Mouse (Mus musculus): ENCODE measurements around the gene Gpc6. TPM values are rescaled to one million over a fixed set of nuclear protein-coding genes. Genes with fewer than 3 reads are reported as not detected.

Gpc6 gene
- total RNA-seq, 2 experiments from 2014 or later, result 1.2 TPM; not detected in 1

DNA sequence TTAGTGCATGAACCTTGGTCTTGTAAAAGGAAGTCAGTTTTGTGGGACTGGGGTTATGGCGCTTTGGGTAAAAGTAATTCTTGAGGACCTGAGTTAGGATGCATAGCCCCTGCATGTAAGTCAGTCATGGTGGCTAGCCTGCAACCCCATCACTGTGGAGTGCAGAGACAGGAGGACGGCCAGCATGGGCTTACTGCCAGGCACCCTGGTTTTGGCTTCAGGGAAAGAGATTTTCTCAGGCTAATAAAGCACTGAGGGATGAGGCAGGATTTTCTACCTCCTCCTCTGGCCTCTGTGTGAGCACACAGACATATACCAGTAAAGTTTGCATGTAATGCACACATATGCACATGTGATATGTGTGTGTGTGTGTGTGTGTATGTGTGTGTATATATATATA, 883.2 kb downstream of the Gpc6 start:
- ATAC-seq (replicated peaks; ENCODE audit: low FRiP score, low TSS enrichment, poor library complexity, severe bottlenecking), result no peak

DNA sequence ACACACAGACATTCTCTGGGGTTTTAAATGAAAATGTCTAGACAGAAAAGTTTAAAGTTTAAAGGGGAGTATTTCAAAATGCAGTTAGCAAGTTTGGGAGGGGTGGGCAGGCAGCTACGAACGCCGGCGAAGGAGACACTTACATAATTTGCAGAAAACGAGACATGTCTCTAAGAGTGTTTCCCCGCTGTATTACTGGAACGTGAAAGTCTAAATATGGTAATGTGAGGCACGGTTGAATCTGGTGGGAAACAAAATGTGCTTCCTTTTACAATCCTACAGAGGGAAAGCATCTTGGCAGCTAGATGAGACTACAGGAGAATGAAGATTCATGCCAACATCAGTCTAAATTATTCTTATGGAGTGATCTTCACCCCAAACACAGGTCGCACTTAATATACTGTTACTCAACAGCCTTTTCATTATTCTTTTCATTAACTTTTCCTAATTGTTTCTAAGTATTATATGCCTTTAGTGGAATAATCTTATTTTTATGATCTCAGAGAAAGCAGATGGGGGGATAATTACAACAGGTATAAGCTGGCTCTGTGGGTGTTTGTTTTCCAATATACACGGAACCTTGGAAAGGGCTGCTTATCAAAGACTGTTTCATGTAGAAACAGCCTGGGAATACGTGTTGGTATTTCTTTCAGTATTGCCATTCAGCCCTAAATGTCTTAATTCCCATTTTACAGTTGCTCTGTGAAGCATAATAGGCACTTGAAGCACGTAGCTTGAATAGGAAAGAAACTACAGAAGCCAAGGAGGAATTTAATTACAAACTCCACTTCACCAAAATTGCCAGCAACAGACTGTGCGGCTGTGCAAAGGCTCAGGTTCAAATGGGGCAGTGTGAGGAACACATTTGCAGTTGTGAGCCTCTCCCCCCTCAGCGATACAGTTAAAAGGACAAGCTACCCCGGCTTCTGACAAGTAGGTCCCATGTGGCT, 885.5 kb downstream of the Gpc6 start:
- no peak for ATAC-seq (replicated peaks; ENCODE audit: low FRiP score, low TSS enrichment, poor library complexity, severe bottlenecking)

DNA sequence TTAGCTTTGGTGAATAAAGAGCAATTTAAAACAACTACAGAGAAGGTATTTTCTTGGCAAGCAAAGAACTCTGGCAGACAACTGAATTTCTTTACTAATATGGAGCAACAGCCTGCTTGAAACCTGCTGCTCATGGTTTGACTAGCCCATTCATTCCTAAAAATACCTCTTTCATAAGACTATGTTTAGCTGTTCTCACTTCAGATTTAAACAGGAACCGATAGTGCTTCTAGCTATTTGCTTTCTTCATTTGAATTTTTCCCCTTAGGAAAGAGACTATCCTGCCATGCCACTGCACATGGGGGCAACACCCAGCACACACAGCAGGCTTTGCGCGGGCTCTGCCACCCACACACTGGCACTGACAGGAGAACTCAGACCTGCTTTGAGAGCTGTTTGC, 888.4 kb downstream of the Gpc6 start:
- no peak for ATAC-seq (replicated peaks; ENCODE audit: low FRiP score, low TSS enrichment, poor library complexity, severe bottlenecking)

DNA sequence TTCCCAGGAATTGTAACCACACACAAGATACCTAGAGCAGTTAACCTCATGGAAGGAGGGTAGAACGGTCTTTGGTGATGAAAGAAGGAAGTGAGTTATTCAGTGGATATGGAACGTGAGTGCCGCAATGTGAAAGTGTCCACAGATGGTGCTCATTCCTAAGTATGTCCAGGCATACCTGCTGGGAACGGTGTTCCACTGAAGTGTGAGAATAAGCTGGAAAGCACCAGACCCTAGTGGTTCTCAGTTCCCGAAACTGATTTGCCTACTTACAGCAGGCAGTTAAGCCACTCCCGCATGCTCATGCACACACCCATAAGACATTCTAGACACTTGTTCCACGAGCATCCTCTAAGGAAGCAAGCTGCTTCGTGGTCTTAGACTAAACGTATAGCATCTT, 890.9 kb downstream of the Gpc6 start:
- no peak for ATAC-seq (replicated peaks; ENCODE audit: low FRiP score, low TSS enrichment, poor library complexity, severe bottlenecking)

GRCm38 (mm10) chr14:117816706-117817105, 891.6 kb downstream of the Gpc6 start:
- no peak for ATAC-seq (replicated peaks; ENCODE audit: low FRiP score, low TSS enrichment, poor library complexity, severe bottlenecking)

DNA sequence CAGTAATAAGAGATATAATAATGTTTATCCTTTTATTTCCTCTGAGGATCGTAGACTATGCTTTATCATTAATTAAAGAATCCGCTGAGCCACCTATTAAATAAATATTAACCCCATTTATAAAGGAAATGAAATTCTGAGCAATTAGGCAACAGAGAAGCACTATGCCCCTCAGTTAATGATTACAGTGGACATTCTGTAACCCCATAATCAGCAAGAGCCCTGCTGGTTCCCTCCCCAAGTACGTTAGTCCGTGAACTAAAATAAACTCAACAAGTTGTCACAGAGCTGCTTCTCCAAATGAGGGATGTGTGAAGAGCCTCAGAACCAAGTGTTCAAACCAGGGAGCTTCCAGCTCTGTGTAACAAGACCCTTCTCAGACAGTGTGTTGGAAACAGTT, 892.1 kb downstream of the Gpc6 start:
- no peak for ATAC-seq (replicated peaks; ENCODE audit: low FRiP score, low TSS enrichment, poor library complexity, severe bottlenecking)

GRCm38 (mm10) chr14:117824491-117824890, 899.4 kb downstream of the Gpc6 start:
- ATAC-seq (replicated peaks; ENCODE audit: low FRiP score, low TSS enrichment, poor library complexity, severe bottlenecking), result no peak

- no peak for ATAC-seq (replicated peaks; ENCODE audit: low FRiP score, low TSS enrichment, poor library complexity, severe bottlenecking)
Observed at GRCm38 (mm10) chr14:117826294-117827046, 901.4 kb downstream of the Gpc6 start.

DNA sequence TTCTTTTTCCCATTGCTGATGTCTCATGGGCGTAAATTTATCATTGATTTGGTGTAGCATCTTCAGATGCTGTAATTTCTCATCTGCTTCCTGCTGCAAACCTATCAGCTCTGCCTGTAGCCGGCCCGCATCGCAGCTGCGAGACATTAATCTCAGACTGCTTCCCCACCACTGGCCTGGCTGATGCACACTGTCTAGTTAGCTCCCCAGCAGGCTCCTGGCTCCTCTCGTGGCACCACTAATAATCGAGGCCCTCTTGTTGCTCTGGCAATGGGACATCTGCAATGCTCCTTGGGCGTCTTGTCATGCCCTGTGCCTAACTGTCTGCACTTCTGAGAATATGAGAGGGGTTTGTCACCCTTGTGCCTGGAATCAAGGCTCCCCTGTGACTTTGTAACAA, 906.2 kb downstream of the Gpc6 start:
- ATAC-seq (replicated peaks; ENCODE audit: low FRiP score, low TSS enrichment, poor library complexity, severe bottlenecking), result no peak

DNA sequence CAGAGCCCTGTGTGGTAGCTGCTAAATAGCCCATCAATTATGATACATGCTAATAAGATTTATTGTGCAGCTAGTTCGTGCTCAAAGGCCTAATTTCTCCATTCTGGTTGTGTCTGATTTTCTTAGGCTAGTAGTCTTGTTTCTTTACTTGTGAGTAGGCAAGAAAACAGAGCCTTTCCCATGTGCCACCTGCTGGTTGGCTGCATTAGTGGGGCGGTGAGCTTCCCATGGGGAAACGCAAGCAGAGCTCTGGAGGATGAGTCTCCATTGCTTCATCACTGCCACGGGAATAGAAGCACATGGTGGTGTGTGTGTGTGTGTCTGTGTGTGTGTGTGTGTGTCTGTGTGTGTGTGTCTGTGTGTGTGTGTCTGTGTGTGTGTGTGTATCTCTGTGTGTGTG, 906.6 kb downstream of the Gpc6 start:
- ATAC-seq (replicated peaks; ENCODE audit: low FRiP score, low TSS enrichment, poor library complexity, severe bottlenecking), result no peak

- no peak for ATAC-seq (replicated peaks; ENCODE audit: low FRiP score, low TSS enrichment, poor library complexity, severe bottlenecking)
Observed at GRCm38 (mm10) chr14:117835506-117835905, 910.4 kb downstream of the Gpc6 start.

DNA sequence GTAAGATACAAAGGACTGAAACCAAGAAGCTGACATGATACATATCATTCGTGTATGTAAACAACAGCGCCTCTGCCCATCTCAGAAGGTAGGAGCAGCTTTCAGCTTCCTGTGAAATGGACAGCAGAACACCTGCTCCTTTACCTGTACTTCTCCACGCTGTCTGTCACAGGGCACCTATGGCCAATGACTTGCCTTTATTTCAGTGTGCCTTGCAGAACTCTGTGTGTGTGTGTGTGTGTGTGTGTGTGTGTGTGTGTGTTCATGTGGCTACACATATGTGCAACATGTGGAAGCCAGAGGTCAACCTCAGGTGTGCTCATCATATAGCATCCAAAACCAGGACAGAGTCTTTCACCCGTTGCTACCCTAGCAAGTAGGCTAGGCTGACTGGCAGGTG, 911.9 kb downstream of the Gpc6 start:
- ATAC-seq (replicated peaks; ENCODE audit: low FRiP score, low TSS enrichment, poor library complexity, severe bottlenecking), result no peak

DNA sequence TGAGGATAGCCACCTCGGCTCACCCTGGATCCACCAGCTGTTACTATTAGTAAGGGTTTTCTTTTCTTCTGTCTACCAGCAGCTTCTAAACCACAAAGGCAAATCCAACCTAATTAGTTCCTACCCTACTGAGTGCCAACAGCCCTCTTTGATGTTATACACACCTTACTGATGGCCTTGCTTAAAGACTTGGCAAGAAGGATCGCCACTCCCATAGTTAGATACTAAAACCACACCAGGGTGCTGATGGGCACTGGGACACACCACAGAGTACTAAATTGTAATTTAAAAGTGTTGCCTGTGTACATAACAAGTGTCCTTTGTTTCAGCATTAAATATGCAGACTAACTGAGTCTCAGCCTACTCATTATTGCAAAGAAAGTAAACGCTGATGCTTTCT, 912.6 kb downstream of the Gpc6 start:
- ATAC-seq (replicated peaks; ENCODE audit: low FRiP score, low TSS enrichment, poor library complexity, severe bottlenecking), result no peak

DNA sequence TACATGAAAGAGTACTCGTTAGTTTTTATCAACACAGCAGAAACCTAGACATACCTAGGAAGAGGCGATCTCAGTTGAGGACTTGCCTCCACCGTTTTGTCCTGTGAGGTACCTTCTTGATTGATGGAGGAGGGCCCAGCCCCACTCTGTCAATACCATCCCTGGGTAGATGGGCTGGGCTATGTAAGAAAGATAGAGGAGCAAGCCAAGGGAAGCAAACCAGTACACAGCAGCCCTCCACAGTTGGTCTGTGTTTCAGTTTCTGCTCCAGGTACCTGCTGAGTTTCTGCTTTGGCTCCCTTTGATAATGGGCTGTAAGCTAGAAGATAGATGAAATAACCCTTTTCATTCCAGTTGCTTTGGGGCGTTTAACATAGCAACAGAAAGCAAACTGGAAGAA, 916.1 kb downstream of the Gpc6 start:
- ATAC-seq (replicated peaks; ENCODE audit: low FRiP score, low TSS enrichment, poor library complexity, severe bottlenecking), result no peak

DNA sequence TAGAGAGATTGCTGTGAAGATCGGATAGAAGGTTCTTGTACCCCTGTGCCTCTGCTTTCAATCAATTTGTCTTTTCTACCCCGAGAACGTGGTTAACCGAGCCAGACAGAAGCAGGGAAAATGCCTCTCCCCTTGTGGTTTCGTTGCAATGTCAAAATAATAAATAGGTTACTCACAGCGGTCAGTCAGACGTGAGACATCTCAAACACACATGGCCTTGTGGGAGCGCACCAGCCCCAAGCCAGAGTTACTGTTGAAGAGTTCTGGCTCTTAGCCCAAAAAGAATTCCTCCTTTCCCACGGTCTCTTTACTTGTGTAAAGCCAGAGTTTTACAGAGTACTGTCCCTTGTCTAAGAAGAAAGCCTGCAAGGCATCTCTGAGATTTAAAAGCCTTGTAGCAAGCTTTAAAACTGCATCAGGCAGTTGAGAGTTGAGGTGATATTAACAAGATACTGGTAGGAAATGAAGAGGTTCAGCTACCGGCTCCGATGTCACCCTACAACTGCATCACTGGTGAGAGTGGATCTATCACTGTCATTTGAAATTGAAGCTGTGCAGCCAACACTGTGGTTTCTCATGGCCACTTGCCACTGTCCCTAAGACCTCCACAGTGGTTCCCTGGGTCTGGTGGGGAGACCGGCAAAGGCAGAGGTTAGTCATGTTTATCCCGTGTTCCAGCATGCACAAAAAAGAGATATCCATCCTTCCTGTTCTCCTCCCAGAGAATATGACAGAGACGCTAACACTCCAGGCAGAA, 916.9 kb downstream of the Gpc6 start:
- no peak for ATAC-seq (replicated peaks; ENCODE audit: low FRiP score, low TSS enrichment, poor library complexity, severe bottlenecking)

GRCm38 (mm10) chr14:117849591-117850505, 924.7 kb downstream of the Gpc6 start:
- ATAC-seq (replicated peaks; ENCODE audit: low FRiP score, low TSS enrichment, poor library complexity, severe bottlenecking), result no peak

DNA sequence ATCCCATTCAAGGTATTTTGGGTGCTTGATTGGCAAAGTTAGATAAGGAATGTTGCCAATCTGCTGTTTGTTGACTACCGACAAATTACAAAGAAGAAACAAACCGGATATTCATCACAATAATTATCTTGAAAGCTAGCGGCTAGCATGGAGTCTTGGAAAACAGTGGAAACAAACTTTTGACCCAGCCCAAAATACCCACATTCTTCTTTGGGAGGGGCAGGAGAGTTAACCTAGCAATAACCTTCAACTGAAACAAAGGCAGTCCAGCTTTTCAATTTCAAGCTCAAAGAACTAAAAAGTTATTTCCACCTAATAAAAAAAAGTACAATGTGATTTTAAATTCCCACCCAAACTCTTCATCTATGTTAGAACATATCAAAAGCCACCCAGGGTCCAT, 927.2 kb downstream of the Gpc6 start:
- no peak for ATAC-seq (replicated peaks; ENCODE audit: low FRiP score, low TSS enrichment, poor library complexity, severe bottlenecking)

- no peak for ATAC-seq (replicated peaks; ENCODE audit: low FRiP score, low TSS enrichment, poor library complexity, severe bottlenecking)
Observed at GRCm38 (mm10) chr14:117852842-117853241, 927.7 kb downstream of the Gpc6 start.

GRCm38 (mm10) chr14:117854498-117854897, 929.4 kb downstream of the Gpc6 start:
- ATAC-seq (replicated peaks; ENCODE audit: low FRiP score, low TSS enrichment, poor library complexity, severe bottlenecking), result no peak

All from megakaryocyte-erythroid progenitor cell, adult 5-6 weeks (primary cell).